Mouse (Mus musculus) frontal cortex, adult (tissue): ENCODE measurements around the gene Hoxb6.

Experiments used
- ATAC-seq: cut with Nextera tagmentation; 2 replicates; pipeline ENCODE4 v1.9.2; 2017; ENCODE audit warnings: mild to moderate bottlenecking, moderate library complexity, mixed read lengths; ENCODE audit not compliant: low TSS enrichment

The Hoxb6 gene

DNA sequence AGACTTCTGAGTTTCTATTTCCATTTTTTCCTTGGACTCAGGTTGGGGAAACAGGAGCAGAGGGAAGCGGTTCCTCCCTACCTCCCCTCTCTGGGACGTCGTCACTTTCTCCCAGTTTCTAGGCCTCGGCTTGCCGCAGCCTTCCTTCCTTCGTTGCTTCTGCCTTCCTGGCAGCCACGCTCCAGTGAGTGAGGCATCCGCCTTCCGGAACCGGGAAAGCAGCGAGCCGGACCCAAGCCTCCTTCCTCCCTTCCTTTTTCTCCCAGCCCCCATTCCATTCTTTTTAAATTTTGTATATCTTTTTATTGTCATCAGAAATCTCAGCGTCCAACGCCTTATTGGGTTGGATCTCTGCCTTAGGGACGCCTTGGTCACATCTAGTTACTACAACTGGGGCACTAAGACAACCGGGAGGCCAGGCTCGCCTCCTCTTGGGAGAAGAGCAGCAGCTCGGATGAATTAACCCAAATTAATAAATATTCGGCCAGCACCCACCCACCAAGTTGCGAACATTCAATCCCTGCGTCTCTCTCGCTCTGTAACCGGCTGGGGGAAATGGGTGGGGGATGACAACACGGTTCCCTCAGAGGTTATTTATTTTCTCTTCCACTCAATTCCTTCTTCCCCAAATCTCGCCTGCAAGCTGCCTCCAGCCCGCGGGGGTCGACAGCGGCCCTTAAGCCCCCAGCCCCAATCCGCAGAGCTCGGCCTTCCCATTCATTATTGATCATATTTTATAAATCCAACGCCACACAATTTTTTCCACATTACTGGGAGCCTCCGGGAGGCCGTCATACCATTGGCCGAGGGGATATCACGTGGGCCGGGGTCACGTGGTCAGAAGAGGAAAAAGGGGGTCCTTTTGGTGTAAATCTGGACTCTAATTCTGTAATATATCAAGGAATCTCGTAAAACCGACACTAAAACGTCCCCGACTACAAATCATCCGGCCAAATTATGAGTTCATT is 6.2 kb upstream of the Hoxb6 start, which contains the start of gene Hoxb7:
Hoxb7 (plus strand) TSS at position 853 of the 968 bp plus-strand sequence.
- ATAC-seq: no peak

DNA sequence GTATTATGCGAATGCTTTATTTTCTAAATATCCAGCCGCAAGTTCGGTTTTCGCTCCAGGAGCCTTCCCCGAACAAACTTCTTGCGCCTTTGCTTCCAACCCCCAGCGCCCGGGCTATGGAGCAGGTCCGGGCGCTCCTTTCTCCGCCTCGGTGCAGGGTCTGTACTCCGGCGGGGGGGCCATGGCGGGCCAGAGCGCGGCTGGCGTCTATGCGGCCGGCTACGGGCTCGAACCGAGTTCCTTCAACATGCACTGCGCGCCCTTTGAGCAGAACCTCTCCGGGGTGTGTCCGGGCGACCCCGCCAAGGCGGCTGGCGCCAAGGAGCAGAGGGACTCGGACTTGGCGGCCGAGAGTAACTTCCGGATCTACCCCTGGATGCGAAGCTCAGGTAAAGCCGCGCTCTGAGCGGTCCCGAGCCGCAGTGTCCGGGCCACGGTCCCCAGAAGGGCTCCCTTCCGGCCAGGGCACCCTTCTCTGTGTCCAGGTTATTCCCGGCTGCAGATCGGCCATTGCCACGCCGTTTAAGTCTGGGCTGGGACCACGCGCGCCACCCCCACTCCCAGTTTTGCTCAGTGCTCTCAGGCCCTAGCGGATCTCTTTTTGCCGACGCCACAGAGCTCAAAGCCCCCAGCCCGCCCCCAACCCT is 5.4 kb upstream of the Hoxb6 start:
- ATAC-seq: no peak

DNA sequence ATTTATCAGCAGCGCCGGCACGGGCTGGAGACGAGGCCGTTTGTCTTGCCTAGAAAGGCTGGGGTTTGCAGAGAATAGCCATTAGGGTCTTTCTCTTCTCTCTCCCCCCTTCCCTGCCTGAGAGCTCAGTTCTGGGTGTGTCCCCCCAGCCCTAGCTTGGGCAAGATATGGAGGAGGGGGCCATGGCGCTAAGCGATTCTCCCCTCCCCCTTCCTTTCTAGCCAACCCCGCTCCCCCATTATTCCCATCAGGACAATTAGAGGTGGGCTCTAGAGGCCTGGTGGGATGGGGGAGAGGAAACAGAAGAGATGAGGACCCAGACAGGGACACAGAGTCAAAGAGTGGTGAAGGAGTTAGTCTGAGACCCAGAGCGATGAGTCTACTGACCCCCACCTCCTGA is 4.9 kb upstream of the Hoxb6 start:
- ATAC-seq: no peak

DNA sequence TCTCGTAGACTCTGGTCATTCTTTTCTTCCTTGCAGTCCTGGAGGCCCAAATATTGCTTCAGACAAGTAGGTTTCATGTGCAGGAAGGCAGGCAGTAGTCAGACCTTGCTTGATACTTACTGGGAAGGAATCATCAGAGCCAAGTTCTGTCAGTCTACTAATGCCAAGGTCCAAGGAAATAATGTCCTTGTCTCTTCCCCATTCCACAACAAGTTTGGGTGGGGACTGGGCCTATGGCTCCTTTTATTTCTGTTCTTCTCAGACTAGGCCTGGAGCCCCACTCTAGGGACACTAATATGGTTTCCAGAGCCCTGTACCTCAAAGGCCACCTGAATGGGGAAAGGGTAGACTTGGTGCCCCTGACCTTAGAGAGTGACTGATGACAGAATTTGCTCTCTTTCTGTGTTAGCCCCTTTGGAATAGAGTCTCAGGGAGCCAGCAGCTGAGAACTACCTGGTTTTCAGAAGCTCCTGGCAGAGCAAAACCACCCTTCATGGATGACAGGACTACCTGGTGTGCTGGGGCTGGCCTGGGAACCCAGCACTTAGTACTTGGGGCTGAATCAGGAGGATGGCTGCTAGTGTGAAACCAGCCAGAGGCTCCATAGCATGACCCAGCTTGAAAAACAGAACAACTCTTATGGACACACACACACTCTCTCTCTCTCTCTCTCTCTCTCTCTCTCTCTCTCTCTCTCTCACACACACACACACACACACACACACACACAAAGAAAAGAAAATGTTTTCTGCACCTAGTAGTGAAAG is 3.6 kb upstream of the Hoxb6 start:
- ATAC-seq: no peak

DNA sequence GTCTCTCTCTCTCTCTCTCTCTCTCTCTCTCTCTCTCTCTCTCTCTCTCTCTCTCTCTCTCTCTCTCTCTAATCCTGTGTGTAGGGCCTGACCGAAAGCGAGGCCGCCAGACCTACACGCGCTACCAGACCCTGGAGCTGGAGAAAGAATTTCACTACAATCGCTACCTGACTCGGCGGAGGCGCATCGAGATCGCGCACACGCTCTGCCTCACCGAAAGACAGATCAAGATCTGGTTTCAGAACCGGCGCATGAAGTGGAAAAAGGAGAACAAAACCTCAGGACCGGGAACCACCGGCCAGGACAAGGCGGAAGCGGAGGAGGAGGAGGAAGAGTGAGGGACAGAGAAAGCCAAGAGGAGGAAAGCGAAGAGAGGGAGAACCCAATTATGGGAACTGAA is 3.0 kb upstream of the Hoxb6 start:
- no peak for ATAC-seq

DNA sequence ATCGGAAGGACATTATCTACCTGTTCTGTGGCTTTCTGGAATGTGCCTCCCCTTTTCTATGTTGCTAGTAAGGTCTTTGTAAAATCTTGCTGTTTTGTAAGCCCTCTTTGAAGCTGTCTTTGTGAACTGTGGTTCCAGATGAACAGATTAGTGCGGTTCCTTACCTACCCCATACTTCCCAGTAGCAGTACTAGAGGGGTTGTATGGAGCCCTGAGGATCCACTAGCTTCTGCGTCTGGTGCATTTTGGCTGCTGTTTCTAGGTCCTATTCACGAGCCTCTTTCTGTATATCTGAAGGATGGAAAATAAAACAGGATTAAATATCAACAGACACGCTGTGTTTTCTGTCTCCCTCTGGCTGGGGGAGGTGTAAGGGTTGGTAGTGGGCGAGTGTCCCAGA is 2.4 kb upstream of the Hoxb6 start:
- ATAC-seq: no peak

DNA sequence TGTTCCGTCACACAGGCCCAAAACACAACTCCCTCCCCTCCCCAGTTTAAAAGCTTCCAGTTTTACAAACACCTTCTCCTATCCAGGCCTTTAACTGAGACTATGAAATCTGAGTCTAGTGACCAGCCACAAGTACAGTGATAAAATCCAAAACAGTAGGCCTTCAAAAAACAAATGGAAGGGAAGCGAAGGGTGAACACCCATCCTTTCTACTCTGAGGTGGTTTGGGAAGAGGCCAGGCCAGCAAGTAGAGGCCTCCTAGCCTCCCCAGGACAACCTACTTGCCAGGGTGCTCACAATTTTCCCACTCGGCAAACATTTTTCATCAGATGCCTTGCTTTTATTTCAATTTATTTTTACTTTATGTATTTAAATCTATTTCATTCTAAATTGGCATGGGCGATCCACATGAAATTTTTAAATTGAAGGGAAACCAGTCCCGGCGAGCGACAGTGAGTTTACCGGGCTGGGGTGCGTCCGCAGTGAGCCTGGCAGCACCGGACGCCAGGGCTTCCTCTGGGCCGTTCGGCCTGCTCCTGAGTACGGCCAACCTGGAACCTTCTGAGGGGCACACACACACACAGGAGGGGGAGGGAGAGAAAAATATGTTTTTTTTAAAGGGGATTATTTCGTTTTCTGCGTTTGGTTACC is 1.4 kb upstream of the Hoxb6 start:
- no peak for ATAC-seq

DNA sequence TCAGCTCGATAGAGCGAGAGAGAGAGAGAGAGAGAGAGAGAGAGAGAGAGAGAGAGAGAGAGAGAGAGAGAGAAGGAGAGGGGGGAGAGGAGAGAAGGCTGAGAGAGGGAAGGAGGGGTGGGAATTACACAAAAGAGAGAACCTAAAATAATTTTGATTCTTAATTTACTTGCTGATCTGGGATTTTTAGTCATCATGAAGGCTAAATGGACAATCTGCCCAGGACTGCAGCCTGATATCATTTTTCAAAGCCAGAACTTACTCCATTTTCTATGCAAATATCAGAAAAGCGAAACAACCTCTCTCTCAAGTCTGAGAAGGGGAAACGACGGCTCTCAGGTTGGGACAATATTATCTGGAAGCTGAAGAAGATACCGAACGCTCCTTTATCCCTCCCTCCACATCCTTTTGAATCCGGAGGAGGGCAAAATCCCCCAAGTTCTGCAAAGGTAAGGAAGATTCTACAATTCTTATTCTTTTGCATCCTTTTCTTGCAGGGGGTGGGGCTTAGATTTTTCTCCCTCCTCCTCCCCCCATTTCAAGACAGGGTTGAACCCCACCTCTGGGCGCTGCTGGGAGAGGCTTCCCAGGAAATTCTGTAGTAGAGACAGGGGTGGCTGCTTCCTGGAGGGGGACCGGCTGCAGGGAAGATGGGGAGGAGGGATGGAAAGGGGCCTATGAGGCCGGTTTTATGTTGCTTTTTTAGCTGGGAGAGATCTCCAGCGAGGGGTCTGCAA is 457 bp downstream of the Hoxb6 start:
- ATAC-seq: no peak

DNA sequence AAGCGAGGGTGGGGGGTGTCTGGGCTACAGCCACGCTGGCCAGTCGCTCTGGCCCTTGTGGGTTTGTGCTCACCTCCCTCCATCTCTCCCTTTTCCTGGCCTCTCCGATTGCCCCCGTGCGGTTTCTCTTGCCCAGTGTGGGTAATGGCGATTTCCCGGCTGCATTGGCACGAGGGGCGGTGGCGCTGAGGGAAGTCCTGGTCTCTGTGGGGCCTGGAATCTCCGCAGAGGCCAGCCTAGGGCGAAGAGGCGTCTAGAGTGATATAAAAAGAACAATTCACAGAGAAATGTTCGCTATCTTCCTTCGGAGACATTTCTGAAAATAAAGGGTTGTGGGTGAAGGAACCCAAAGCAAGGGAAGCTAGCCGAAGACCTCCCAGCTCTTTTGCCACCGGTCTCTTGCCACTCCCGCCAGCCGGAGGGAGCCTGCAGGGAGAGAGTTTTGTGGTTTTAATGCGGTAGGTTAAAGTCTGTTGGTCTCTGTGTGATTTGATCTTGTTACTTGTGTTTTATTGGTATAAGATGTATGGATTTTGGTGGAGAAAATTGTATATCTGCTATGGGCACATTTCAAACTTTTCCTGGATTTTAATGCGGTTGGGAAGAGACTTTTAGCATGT is 1.1 kb downstream of the Hoxb6 start:
- no peak for ATAC-seq

DNA sequence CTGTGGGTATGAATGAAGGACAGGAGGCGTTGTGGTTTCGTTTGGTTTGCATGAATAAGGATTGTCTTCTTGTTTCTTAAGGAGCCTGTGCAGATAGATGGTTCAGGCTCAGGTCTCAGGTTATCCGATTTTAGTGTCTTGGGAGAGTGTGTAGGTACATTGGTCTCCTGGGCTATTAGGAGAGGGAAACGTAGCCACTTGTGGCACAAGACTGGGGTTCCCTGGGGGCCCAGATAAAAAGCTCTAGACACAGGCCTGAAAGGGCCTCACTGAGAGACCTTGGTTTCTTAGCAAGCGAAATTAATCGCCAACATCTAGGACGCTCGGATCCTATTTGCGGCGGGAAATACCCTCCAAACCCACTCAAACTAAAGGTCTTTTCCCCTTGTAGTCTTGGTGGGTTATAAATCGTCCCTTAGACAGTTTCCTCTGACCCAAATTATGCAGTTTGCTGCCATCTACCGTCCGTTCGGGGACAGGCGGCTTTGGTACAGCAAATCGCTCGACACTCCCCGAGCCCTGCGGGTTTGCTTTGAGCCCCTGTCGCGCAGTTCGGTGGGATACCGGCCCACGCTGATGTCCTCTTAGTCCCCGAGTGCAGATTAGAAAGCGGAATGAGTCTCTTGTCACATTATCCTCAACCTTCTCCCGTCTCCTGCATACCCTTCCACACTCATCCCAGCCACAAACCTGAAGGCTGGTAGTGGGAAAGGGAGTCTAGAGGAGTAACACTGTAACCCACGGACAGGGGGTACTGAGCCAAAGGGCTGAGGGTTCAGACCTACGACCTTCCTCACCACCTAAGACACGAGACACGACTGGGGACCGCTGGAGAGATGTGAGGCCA is 2.2 kb downstream of the Hoxb6 start:
- no peak for ATAC-seq

DNA sequence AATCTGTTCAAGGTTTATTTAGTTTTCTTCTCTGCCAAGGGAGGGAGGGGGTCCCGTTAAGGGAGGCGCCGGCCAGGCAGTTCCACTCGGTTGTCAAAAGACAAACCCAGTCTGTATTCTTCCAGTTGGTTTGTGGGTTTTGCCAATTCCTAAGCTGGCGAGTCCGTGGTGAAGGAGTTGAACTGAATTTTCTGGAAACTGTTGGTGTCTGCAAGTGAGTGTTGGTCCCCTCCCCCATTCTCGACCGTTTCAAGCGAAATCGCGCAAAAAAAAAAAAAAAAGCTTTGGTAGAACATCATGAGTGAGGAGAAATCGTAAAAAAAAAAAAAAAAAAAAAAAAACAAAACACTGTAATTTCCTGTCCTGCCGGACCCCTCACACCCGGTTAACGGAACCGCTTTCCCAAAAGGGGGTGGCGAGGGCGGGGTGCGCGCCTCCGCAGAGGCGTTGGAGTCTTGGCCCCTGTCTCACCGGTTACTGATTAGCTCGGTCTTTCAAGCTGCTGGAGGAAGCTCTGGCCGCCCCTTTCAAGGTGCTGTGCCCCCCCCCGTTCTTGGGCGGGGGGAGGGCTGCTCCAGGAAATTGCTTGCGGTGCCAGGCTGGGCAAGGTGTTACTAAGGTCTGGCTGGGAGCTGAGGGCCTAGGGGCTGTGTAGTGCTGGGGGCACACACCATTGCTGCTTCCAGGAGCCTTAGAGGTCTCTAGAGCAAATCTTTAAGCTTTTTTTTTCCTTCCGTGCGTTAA is 3.0 kb downstream of the Hoxb6 start:
- no peak for ATAC-seq

DNA sequence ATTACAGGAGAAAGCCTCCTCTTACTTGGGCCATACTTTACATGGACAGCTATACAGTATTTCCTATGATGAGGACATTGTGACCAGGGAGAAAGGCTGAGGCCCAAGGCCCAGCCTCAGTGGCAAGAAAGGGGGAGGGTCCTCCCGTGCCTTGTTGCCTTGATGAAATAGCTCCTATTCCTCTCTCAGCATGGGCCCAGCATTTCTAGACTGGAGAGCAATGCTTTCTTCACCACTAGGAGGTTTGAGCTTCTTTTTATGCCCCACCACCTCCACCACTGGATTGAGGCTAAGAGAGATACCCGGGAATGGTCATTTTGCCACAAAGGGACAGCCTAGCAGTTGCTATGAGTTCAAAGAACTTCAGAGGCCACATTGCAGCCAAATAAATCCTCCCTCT is 4.7 kb downstream of the Hoxb6 start:
- ATAC-seq: no peak

DNA sequence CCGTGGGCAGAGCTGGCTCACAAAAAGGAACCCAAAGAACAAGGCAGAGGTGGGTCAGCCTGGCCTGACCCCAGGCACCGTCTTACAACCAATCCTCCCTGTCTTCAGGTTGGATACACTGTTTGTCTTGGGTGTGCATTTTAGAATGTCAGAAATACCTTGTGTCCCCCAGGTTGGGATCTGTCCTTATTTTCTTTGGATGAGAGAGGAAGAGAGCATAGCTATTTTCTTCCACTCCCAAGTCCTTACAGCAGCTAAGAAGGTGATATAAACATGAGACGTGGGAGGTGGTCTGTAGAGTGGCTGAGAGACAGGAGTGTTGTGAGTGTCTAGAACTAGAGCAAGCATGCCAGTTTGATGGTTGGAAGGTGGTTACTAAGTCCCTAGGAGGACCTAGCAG is 5.2 kb downstream of the Hoxb6 start:
- no peak for ATAC-seq

DNA sequence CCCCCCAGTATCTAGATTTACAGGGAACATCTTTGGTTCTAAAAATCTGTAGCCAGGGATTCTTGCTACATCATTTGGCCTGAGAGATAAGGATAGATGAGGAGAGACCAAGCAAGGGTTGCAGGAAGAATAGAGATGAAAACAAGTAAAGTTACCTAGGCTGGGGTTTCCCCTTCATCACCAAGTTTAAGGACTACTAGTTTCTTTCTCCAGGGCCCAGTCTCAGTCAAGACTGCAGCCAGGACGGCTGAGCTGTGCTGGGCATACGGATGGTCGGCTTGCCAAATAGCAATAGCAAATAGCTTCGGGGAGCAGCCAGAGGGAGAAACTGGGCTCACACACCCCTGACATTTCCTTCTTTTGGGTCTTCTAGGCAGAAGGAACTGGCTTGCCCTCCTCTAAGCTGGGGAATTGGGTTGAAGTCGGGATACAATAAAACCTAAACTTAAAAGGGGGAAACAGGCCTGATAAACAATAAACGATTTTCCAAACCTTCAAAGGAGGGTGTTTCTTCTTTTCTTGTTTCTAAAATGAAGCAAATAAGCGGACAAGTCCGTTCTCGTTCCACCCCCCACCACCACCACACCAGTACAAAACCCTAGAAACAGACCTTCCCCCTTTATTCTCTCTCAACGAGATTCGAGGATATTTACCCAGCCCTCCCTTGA is 5.8 kb downstream of the Hoxb6 start:
- ATAC-seq: no peak

DNA sequence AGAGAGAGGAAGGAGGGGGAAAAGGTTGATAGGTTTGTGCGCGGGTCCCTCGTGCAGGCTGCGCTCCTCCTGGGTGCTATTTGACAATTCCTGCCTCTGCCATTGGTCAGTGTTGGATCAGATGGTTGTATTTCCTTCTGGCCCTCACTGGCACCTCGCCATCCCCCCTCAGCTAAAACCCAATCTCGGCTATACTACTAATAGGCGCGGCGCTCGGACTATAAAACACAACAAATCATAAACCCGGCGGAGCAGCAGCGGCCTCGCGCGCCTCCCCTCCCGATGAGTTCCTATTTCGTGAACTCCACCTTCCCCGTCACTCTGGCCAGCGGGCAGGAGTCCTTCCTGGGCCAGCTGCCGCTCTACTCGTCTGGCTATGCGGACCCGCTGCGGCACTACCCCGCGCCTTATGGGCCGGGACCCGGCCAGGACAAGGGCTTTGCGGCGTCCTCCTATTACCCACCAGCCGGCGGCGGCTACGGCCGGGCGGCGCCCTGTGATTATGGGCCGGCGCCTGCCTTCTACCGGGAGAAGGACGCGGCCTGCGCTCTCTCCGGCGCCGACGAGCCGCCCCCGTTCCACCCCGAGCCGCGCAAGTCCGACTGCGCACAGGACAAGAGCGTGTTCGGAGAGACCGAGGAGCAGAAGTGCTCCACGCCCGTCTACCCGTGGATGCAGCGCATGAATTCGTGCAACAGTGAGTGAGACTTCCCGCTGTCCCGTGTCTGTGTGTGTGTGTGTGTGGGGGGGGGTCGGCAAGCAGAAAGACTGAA is 6.8 kb downstream of the Hoxb6 start:
- ATAC-seq: no peak

DNA sequence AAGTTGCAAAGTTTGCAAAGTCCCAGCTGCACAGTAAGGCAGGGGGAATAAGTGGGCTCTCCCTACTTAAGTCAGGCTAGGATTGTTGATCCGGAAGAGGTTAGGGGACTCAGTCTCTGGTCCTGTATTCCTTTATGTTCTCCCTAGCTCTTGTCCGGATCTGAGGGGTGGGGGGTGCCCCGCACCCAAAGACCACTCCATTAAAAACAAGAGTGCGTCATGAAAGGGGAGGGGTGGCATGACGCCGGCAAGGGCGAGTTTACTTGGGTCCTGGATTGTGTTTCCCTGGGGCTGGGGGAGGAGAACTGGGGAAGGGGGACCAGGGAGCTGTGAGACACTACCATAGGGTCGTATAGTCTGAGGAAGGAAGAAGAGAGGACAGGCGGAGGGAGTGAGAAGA is 7.5 kb downstream of the Hoxb6 start:
- no peak for ATAC-seq

DNA sequence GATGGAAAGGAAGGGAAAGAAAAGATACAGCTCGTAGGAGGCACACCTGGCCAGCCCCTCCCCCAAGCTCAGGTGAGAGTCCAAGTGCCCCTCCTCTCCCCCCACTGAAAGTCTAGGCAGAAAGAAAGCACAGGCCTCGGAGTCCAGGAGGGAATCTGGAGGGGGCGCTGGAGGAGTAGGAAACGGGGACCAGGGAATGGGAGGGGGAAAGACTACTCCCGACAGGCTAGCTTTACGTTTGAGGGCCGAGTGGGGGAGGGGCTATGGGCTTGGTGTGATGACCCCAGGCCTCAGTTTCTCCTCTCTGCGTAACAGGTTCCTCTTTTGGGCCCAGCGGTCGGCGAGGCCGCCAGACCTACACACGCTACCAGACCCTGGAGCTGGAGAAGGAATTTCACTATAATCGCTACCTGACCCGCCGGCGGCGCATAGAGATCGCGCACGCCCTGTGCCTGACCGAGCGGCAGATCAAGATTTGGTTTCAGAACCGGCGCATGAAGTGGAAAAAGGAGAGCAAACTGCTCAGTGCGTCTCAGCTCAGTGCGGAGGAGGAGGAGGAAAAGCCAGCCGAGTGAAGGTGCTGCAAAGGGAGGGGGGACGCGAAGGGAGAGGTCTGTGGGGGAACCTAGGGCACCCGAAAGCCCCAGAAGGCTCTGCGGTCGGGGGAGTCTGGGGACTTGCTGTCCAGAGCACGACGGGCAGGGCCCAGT is 8.2 kb downstream of the Hoxb6 start:
- no peak for ATAC-seq
